Mouse (Mus musculus) cerebellum, adult 2 months (tissue): ENCODE measurements around the gene Srgap1. TPM values are rescaled to one million over a fixed set of nuclear protein-coding genes. Genes with fewer than 3 reads are reported as not detected.

Experiments used
- DNase-seq, 2 experiments: peaks; one replicate each; pipeline ENCODE4 v3.0.0; 2021
- H3K27ac ChIP-seq: fragments of 200-500 bp; 2 replicates; pipeline ENCODE4 v1.5.1; 2012; ENCODE audit warnings: low read length, control low read depth, inconsistent platforms; ENCODE audit not compliant: insufficient read depth
- H3K27me3 ChIP-seq: fragments of 200-500 bp; 2 replicates; pipeline ENCODE4 v1.6.1; 2012; ENCODE audit warnings: inconsistent platforms, mild to moderate bottlenecking, low read length, moderate library complexity; ENCODE audit not compliant: control insufficient read depth, insufficient read depth
- H3K4me1 ChIP-seq: fragments of 200-500 bp; 2 replicates; pipeline ENCODE4 v1.6.1; 2011; ENCODE audit warnings: low read length; ENCODE audit not compliant: control insufficient read depth, insufficient read depth
- H3K4me3 ChIP-seq: fragments of 200-500 bp; replicated peaks from 2 replicates; pipeline ENCODE3; 2011; ENCODE audit warnings: mild to moderate bottlenecking, low read depth, low read length, control low read depth; ENCODE audit not compliant: insufficient read depth
- CTCF ChIP-seq: fragments of 200-500 bp; IDR thresholded peaks from 2 replicates; pipeline ENCODE4 v1.5.1; 2011; ENCODE audit warnings: low read depth, mild to moderate bottlenecking, control low read depth, low read length, moderate library complexity, borderline replicate concordance; ENCODE audit not compliant: insufficient read depth
- POLR2A ChIP-seq: fragments of 200-500 bp; IDR thresholded peaks from 2 replicates; pipeline ENCODE4 v1.6.1; 2011; ENCODE audit warnings: low read length, control low read depth, borderline replicate concordance; ENCODE audit not compliant: insufficient read depth
- WGBS: fragments of 180-500 bp; shearing (Covaris S2); methylation state at CpG from one replicate; pipeline ENCODE4 v1.1.7; 2018; 5-methylcytosine and 5-hydroxymethylcytosine counted together
- polyA plus RNA-seq: library from polyadenylated mRNA; depleted of rRNA; stranded (reverse); fragments of >200 nt; gene quantifications from 2 replicates; pipeline ENCODE4 v1.2.3, GENCODE M21; 2012; rRNA removed

Gene Srgap1
- polyA plus RNA-seq, 1 experiment: 18.5 TPM

DNA sequence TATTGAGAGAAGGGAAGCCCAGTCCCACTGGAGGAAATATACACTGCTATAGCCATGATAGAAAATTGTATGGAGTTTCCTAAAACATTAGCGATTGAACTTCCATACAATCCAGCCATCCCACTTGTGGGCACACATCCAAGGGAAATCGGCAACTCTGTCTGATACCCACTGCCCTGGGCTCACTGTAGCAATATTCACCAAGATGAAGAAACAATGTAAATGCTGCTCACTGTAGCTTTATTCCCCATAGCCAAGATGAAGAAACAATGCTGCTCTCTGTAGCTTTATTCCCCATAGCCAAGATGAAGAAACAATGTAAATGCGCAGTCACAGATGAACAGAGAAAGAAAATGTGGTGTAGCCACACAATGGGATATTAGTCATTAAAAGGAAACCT, 309.9 kb downstream of the Srgap1 start:
- Histone ChIP-seq H3K4me1 (no peaks in the 10 kb centered on the region), H3K27me3 (no peaks in the 10 kb centered on the region), H3K27ac (no peak overlapping the region), H3K4me3 (no peak overlapping the region)
- 76% methylated on average over 3 of the region's 3 CpGs for WGBS
- no peak for DNase-seq
- TF ChIP-seq POLR2A (no peak), CTCF (no peak)

DNA sequence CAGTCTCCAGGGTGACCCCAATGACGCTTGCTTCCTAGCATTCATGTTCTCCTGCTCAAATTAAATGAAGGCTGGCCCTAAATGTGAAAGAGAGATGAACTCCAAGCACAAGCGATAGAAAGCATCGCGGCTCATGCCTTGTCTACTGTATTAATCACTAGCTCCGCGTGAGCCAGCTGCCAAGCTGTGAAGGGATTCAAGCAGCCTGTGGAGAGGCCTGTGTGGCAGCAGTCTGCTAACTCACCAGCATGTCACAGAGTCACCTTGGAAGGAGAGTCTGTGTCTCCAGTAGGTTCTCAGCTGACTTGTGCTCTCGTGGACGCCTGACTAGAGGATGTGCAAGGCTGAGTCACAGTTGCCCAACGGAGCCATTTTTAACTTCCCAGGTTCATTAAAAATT, 314.6 kb downstream of the Srgap1 start:
- no peak overlapping the region for H3K27ac ChIP-seq
- no peak for DNase-seq
- no peaks in the 10 kb centered on the region for H3K27me3 ChIP-seq
- H3K4me1 ChIP-seq: no peaks in the 10 kb centered on the region
- TF ChIP-seq POLR2A (no peak), CTCF (no peak)
- H3K4me3 ChIP-seq: no peak overlapping the region
- 68% methylated on average over 9 of the region's 9 CpGs for WGBS

DNA sequence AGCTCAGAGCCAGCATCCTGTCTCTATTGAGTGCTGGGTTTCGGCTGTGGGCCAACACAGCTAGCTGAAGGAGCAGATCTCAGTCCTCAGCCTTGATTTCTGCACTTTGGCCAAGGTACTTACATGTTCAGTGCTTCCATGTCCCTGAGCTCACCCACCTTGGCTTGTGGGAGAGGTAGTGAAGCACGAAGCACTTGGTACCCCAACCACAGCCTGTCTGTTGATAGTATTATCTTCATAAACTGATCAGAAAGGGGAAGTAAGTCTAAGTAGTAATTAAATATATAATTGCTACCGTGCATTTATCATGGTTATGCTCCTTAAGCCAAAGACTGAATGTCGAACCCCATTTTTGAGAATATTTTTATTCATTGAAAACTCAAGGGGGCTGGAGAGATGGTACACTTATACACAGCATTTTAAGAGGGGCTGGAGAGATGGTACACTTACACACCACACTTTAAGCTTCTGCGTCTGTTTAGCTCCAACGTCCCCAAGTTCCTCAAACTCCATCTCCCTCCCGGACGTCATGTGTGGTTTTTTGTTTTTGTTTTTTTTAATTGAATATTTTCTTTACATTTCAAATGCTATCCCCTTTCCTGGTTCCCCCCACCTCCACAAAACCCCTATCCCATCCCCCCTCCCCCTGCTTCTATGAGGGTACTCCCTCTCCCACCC, 315.9 kb downstream of the Srgap1 start:
- 96% methylated on average over 8 of the region's 8 CpGs for WGBS
- no peak for DNase-seq
- no peak for TF ChIP-seq CTCF
- TF ChIP-seq POLR2A: no peak

More for the DNA sequence above, 315.9 kb downstream of the Srgap1 start:
- Histone ChIP-seq H3K4me1 (no peaks in the 10 kb centered on the region), H3K27ac (no peak overlapping the region), H3K27me3 (no peaks in the 10 kb centered on the region), H3K4me3 (no peak overlapping the region)

Other genes starting within 250 kb of the Srgap1 start
- 21.6 and 24.7 TPM in 2 replicates for gene Rxylt1, start 50.1 kb upstream of the Srgap1 start, polyA plus RNA-seq